Mouse (Mus musculus) T-helper 2 cell (primary cell): ENCODE data around the gene Ndufa7.
"Not testable (repeated sequence)": the region's sequence is repeated elsewhere in the genome, so short reads cannot be mapped to it uniquely, and the experiment has no call there.

Experiments
- in situ Hi-C: fragments of 300-600 bp; cut with MboI, MseI; formaldehyde crosslinking; loops from one replicate; pipeline ENCODE4 v1.15.1; 2025; ENCODE audit warnings: high pct_unique_total_duplicates

Gene Ndufa7

DNA sequence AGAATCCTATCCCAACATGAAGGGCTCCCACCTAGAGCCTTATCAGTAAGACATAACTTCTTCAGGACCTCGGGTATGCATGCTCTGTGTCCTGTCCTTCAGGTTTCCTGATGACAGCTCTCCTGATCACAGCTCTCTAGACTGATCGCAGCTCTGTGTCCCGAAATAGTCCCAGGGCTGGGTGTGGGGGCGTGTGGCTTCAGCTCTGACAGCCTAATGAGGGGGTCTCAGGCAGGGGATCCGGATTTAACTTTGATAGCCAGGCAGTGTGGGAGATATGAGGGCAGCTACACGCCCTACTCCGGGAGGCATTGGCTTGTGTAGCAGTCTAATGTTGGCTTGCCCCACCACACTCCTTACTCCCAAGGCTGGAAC lies 13.2 kb upstream of the Ndufa7 start:
- in situ Hi-C loops: no loop called here

GRCm38 (mm10) chr17:33812475-33812874 lies 11.9 kb upstream of the Ndufa7 start:
- in situ Hi-C loops: no loop called here

- in situ Hi-C loops: no loop called here
These were observed 11.4 kb upstream of the Ndufa7 start for GRCm38 (mm10) chr17:33812990-33813389.

DNA sequence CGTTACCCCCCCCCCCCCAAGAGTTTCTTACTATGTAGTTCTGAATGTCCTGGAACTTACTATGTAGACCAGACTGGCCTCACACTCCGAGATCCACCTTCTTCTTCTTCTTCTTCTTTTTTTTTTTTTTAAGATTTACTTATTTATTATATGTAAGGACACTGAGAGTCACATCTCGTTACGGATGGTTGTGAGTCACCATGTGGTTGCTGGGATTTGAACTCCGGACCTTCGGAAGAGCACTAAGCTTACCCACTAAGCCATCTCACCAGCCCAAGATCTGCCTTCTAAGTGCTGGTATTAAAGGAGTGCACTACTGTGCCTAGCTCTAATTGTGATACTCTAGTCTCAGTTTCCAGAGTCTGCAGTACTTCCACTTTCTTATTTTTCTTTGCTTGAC lies 9.0 kb upstream of the Ndufa7 start:
- in situ Hi-C loops: no loop called here

DNA sequence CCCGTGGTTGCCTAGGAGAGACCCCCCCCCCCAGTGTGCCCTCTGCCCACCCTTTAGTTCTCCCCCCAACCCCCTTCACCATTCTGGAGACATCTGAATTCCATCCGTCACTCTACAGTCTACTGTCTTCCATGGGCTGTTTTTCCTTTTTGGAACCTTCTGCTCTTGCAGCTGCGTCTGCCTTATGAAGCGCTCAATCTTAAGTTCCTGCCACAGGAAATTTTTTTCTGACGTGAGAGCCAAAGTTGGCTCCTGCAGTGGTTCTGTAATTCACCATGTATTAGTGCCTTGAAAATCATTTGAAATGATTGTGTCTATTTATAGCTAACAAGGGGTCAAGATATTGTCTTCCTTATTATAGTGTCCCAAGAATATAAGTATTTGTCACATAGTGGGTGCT lies 7.8 kb upstream of the Ndufa7 start:
- in situ Hi-C loops: no loop called here

DNA sequence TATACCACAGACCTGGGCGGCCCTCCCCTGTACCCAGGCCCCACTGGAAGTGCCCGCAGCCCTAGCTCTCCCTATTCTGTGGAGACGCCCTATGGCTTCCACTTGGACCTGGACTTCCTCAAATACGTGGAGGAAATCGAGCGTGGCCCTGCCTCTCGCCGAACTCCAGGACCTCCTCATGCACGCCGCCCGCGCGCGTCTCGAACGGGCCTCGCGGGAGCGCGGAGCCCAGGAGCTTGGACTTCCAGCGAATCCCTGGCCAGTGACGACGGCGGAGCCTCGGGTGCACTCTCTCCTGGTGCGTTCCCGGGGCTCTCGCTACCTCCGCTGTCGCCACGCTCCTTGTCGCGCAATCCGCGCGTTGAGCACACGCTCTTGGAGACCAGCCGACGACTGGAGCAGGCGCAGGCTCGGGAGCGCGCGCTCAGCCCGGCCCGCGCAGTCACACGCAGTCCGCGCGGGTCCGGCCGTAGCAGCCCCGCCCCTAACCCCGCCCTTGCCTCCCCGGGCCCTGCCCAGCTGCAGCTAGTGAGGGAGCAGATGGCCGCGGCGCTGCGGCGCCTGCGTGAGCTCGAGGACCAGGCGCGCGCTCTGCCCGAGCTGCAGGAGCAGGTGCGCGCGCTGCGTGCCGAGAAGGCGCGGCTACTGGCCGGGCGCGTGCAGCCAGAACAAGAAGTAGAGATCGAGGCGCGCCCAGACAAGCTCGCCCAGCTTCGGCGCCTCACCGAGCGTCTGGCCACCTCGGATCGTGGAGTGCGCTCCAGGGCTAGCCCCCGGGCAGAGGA lies 7.0 kb upstream of the Ndufa7 start:
- in situ Hi-C loops: no loop called here

GRCm38 (mm10) chr17:33817969-33818643 lies 6.3 kb upstream of the Ndufa7 start:
- in situ Hi-C loops: no loop called here

DNA sequence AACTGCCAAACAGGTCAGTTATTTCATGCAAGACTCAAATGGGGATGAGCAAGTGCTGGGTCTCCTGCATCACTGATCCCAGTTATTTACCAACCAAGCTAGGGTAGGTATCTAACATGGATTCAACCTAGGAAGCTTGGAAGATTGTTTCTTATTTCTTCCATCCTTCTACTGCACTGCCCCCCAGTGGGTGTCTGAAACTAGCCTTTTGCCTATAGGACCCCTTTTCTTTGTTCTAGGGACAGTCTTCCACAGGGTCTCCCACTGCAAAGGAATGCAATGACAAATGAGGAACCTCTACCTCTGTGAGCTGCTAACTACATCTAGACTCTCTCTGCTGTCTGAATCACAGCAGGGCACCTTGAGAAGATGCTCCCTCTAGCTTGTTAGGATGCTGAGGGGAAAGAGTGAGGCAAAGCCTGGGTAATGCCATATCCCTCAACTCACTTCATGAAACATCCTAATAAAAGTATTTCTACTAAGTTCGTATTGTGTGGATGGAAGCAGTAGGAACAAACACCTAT lies 1.9 kb upstream of the Ndufa7 start:
- in situ Hi-C loops: loop anchor here (5.0 kb wide), 1 partner anchor 135 kb away; the partner anchor contains the start of gene Hnrnpm

DNA sequence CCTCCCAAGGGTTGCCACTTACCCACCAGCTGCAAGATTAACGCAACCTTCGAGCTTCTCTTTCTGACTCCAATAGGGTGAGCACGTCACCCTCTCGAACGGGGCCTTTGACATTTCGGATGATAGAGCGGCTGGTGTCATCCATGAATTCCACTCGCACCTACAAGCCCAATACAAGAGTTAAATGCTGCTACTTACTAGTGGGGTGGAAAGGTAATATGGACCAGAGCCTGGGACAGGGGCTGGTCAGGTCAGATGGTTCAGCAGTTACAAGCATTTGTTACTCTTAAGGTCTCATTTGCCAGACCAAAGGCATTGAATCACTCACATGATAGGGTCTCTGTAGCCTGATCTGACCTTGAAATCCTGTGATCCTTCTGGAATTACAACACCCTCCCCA lies 1.2 kb upstream of the Ndufa7 start:
- in situ Hi-C loops: loop anchor here (5.0 kb wide), 1 partner anchor 136 kb away; the partner anchor contains the start of gene Hnrnpm

GRCm38 (mm10) chr17:33824997-33825330 lies 592 bp downstream of the Ndufa7 start:
- in situ Hi-C loops: loop anchor here (5.0 kb wide), 1 partner anchor 138 kb away; the partner anchor contains the start of gene Hnrnpm

DNA sequence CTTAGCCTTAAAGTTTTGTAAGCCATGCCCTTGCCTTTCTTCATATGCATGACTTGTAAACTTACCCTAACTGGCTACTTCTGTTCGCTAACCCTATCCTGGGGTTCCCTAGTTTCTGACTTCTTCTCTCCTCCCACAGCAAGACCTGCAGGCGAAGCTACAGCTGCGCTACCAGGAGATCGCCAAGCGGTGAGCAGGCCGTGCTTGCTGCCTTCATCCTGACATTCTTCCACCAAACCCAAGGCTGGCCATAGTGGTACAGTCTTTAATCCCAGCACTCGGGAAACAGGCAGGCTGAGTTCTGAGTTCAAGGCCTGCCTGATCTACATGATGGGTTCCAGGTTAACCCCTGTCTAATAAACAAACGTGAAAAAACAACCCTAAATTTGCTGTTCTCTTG lies 1.1 kb downstream of the Ndufa7 start:
- in situ Hi-C loops: no loop called here

GRCm38 (mm10) chr17:33826850-33827249 lies 2.5 kb downstream of the Ndufa7 start:
- in situ Hi-C loops: no loop called here

- in situ Hi-C loops: no loop called here
These were observed 4.5 kb downstream of the Ndufa7 start for GRCm38 (mm10) chr17:33828892-33829291.

DNA sequence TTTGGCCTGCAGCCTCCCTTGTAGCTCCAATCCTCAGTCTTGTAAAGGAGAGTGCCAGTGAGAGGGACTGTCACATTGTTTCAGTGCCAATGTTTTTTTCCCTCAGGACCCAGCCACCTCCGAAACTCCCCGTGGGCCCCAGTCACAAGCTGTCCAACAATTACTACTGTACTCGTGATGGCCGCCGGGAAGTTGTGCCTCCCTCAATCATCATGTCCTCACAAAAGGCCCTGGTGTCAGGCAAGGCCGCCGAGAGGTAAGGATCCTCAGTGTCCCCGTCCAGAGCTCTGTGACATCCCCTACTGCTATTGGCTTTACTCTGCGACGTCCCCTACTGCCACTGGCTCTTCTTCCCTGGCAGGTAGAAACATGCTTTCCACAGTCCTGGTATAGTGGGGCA lies 5.2 kb downstream of the Ndufa7 start:
- in situ Hi-C loops: no loop called here

DNA sequence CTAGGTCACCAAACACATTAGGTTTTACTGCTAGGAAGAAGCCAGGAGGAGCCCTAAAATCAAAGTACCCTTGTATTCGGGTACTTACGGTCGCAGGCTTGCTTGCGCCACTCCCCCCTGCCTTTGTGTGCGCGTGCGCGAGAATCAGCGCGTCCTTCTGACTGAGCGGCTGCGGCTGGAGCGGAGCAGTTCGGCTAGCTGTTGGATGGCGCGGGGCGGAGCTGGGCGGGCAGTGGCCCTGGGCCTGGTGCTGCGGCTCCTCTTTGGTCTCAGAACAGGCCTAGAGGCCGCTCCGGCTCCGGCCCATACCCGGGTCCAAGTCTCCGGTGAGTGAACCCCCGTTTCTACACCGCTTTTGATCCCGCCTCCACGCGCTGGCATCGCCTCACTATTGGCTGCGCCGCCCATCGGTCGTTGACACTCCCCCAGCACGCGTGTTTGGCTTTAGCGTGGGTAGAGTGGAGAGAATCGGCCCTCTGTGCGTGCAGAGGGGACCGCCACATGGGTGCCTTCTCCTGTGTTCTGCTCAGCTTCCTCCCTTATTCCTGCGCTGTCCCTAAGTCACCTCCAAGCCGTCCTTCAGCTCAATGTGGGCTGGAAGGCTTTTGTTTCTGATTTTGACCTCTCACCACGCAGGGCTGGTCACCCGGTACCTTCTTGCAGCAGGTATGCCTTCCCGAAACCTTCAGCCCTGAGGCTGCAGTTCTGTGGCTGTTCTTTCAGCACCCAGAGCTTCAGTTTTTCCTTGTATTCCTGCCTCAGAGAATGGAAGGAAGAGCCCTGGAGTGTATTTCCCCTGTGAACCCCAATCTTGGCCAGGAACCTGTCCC lies 18.8 kb downstream of the Ndufa7 start, which contains the start of gene Cd320:
Cd320 (plus strand) TSS at position 126 of the 830 bp plus-strand sequence.
- in situ Hi-C loops: no loop called here

- in situ Hi-C loops: no loop called here
These were observed 19.8 kb downstream of the Ndufa7 start for GRCm38 (mm10) chr17:33844196-33844595.

DNA sequence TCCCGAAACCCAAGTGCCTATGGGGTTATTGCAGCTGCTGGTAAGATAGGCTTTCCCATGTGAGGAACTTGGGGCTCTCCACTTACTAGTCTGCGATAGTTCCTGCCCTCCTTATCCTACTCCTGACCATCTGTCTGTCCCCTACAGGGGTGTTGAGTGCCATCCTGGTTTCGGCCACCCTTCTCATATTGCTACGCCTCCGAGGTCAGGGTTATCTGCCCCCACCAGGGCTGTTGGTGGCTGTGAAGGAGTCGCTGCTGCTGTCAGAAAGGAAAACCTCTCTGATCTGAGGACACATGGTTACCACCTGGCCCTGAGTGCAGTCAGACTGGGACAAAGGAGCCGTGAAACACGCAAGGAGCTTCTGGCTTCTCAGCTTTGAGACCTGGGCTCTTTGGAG lies 23.8 kb downstream of the Ndufa7 start:
- in situ Hi-C loops: loop anchor here (5.0 kb wide), 1 partner anchor 34 kb away; no protein-coding TSS in a partner anchor

DNA sequence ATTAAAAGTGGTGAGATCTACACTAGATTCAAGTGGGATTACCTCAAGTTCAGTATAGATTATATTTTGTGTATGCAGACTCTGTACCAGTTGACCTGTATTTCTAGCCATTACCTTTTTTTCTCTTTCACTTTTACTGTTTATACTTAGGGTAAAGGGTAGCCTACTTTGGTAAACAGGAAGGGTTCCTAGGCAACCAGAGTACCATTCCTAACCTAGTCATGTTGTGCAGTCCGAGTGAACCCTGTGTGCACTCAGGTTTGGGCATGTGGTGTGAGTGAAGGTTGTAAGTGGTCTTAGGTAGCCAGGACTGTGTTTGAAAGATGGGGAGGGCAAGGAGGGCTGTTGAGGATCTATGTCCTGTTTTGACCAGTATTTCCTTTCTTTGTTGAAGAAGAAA lies 27.0 kb downstream of the Ndufa7 start:
- in situ Hi-C loops: no loop called here

- in situ Hi-C loops: no loop called here
These were observed 33.4 kb downstream of the Ndufa7 start for GRCm38 (mm10) chr17:33857816-33858215.

GRCm38 (mm10) chr17:33865330-33866030 lies 41.1 kb downstream of the Ndufa7 start:
- in situ Hi-C loops: no loop called here

GRCm38 (mm10) chr17:33873537-33873936 lies 49.2 kb downstream of the Ndufa7 start, which contains the start of gene Gm7029:
Gene Gm7029 (plus strand): TSS chr17:33873837.
- in situ Hi-C loops: not testable (repeated sequence)
